Mouse (Mus musculus) adrenal gland, postnatal 25 days (tissue): ENCODE data around the gene F9. TPM values are rescaled to one million over a fixed set of nuclear protein-coding genes. Genes with fewer than 3 reads are reported as not detected.
"Not testable (repeated sequence)": the region's sequence is repeated elsewhere in the genome, so short reads cannot be mapped to it uniquely, and the experiment has no call there.

Experiments used
- DNase-seq: peaks from one replicate; pipeline ENCODE4 v3.0.0; 2021; ENCODE audit warnings: mixed read lengths
- long read RNA-seq: library from polyadenylated mRNA; stranded (forward); transcript quantifications from one replicate; pipeline ENCODE4 v2.0.0, GENCODE M21; 2021
- total RNA-seq: library from RNA; stranded (reverse); gene quantifications from 2 replicates; pipeline ENCODE4 v1.2.3, GENCODE M21; 2021

Gene F9
- total RNA-seq: 1.4 TPM in 1 of 2 replicates, not detected in the other
- long read RNA-seq, transcript F9-201 (8 exons, 2,734 nt): major isoform, 63 of 70 reads
- long read RNA-seq, partial matches to known transcripts: 3 of 70 reads
- long read RNA-seq, other reads (novel, unspliced or antisense): 4 of 70 reads

- no peak for DNase-seq
Observed at GRCm38 (mm10) chrX:59999221-60000083, at the start of gene F9. F9 (plus strand) TSS chrX:59999464.

- DNase-seq: not testable (repeated sequence)
Observed at GRCm38 (mm10) chrX:59969767-59970166, 29.5 kb upstream of the F9 start.

GRCm38 (mm10) chrX:60000084-60000443, 800 bp downstream of the F9 start:
- DNase-seq: no peak

- no peak for DNase-seq
Observed at GRCm38 (mm10) chrX:60001461-60001860, 2.2 kb downstream of the F9 start.

- DNase-seq: peak; percentile 27
Observed at GRCm38 (mm10) chrX:60013084-60013676, 13.9 kb downstream of the F9 start.

GRCm38 (mm10) chrX:60014588-60014987, 15.3 kb downstream of the F9 start:
- DNase-seq: no peak

- DNase-seq: no peak
Observed at GRCm38 (mm10) chrX:60021007-60021406, 21.7 kb downstream of the F9 start.

- no peak for DNase-seq
Observed at GRCm38 (mm10) chrX:60021595-60021994, 22.3 kb downstream of the F9 start.

- peak; percentile 3 for DNase-seq
Observed at GRCm38 (mm10) chrX:60026654-60027053, 27.4 kb downstream of the F9 start.

GRCm38 (mm10) chrX:60054745-60055144, 55.5 kb downstream of the F9 start:
- no peak for DNase-seq

- no peak for DNase-seq
Observed at GRCm38 (mm10) chrX:60055185-60055584, 55.9 kb downstream of the F9 start.

- no peak for DNase-seq
Observed at GRCm38 (mm10) chrX:60075359-60075758, 76.1 kb downstream of the F9 start.

Other genes starting within 250 kb of the F9 start
- gene Mcf2, start 179.6 kb downstream of the F9 start, total RNA-seq: not detected in 2 replicates